Mouse (Mus musculus) forebrain, embryonic 11.5 days (tissue): Measurements from ENCODE around the gene Sbk3. TPM values are rescaled to one million over a fixed set of nuclear protein-coding genes. Genes with fewer than 3 reads are reported as not detected.

Source experiments
- ATAC-seq: fragments of 200-750 bp; cut with Nextera tagmentation; replicated peaks from 2 replicates; pipeline ENCODE4 v1.8.0; 2017; ENCODE audit warnings: moderate TSS enrichment; ENCODE audit not compliant: low FRiP score
- DNase-seq: peaks from one replicate; pipeline ENCODE4 v3.0.0-alpha.2; 2017; ENCODE audit warnings: low spot score
- H3K27ac ChIP-seq: fragments of 300-500 bp; sonication (generic); 2 replicates; pipeline ENCODE4 v1.5.1; 2014; ENCODE audit warnings: low read depth, low read length
- H3K27me3 ChIP-seq: fragments of 300-500 bp; sonication (generic); 2 replicates; pipeline ENCODE4 v1.6.1; 2014; ENCODE audit warnings: mild to moderate bottlenecking, low read length, mixed read lengths; ENCODE audit not compliant: control insufficient read depth, insufficient read depth
- H3K36me3 ChIP-seq: fragments of 300-500 bp; sonication (generic); 2 replicates; pipeline ENCODE4 v1.6.1; 2014; ENCODE audit warnings: mild to moderate bottlenecking, low read length, moderate library complexity, mixed read lengths; ENCODE audit not compliant: control insufficient read depth, insufficient read depth
- H3K4me1 ChIP-seq: fragments of 300-500 bp; sonication (generic); replicated peaks from 2 replicates; pipeline ENCODE4 v1.6.1; 2014; ENCODE audit warnings: low read length, mixed read lengths; ENCODE audit not compliant: control insufficient read depth, insufficient read depth
- H3K4me2 ChIP-seq: fragments of 300-500 bp; sonication (generic); 2 replicates; pipeline ENCODE4 v1.6.1; 2014; ENCODE audit warnings: low read depth, mild to moderate bottlenecking, low read length, moderate library complexity, mixed read lengths; ENCODE audit not compliant: severe bottlenecking
- H3K4me3 ChIP-seq: fragments of 300-500 bp; sonication (generic); 2 replicates; pipeline ENCODE4 v1.5.1; 2014; ENCODE audit warnings: low read depth, low read length
- H3K9ac ChIP-seq: fragments of 300-500 bp; sonication (generic); 2 replicates; pipeline ENCODE4 v1.6.1; 2014; ENCODE audit warnings: low read length
- H3K9me3 ChIP-seq: fragments of 300-500 bp; sonication (generic); 2 replicates; pipeline ENCODE4 v1.6.1; 2016; ENCODE audit warnings: low read length, mixed read lengths; ENCODE audit not compliant: control insufficient read depth
- WGBS: fragments of 180-500 bp; shearing (Covaris S2); extraction: QIAGEN DNeasy Blood & Tissue Kit; methylation state at CpG from one replicate; pipeline ENCODE4 v1.1.7; 2014; 5-methylcytosine and 5-hydroxymethylcytosine counted together
- polyA plus RNA-seq: library from polyadenylated mRNA; unstranded; fragments of >200 nt; fragmentation: Nextera tagmentation; extraction: Ambion mirVana; gene quantifications from 2 replicates; pipeline ENCODE4 v1.2.1, GENCODE M21; 2014

The Sbk3 gene
- polyA plus RNA-seq, 1 experiment from 2014 or later, result 0.12 TPM

GRCm38 (mm10) chr7:4948386-4948785, 22.6 kb downstream of the Sbk3 start:
- Histone ChIP-seq H3K4me3 (no peak overlapping the region), H3K9ac (no peak overlapping the region), H3K4me1 (no peaks in the 10 kb centered on the region), H3K27me3 (no peaks in the 10 kb centered on the region), H3K36me3 (no peaks in the 10 kb centered on the region), H3K4me2 (no peak overlapping the region), H3K9me3 (no peaks in the 10 kb centered on the region), H3K27ac (no peak overlapping the region)
- WGBS, result 89% methylated on average over 6 of the region's 6 CpGs
- no peak for ATAC-seq
- DNase-seq, result no peak

GRCm38 (mm10) chr7:4947855-4948254, 23.1 kb downstream of the Sbk3 start:
- Histone ChIP-seq H3K27ac (no peak overlapping the region), H3K36me3 (no peaks in the 10 kb centered on the region), H3K4me3 (no peak overlapping the region), H3K4me2 (no peak overlapping the region), H3K9me3 (no peaks in the 10 kb centered on the region), H3K27me3 (no peaks in the 10 kb centered on the region), H3K4me1 (no peaks in the 10 kb centered on the region), H3K9ac (no peak overlapping the region)
- ATAC-seq, result no peak
- DNase-seq, result no peak
- 58% methylated on average over 2 of the region's 2 CpGs for WGBS

GRCm38 (mm10) chr7:4943223-4943815, 27.6 kb downstream of the Sbk3 start:
- Histone ChIP-seq H3K4me2 (peak overlapping the region; percentile 29; the same call in 1 of the 2 replicates), H3K4me1 (no peaks in the 10 kb centered on the region), H3K4me3 (peak overlapping the region; percentile 5; the same call in 1 of the 2 replicates), H3K27me3 (no peaks in the 10 kb centered on the region), H3K9ac (no peak overlapping the region), H3K36me3 (no peaks in the 10 kb centered on the region), H3K9me3 (no peaks in the 10 kb centered on the region), H3K27ac (no peak overlapping the region)
- WGBS, result 21% methylated on average over 15 of the region's 15 CpGs
- DNase-seq, result peak; percentile 94
- ATAC-seq, result peak; percentile 71

- H3K27me3 ChIP-seq, result no peaks in the 10 kb centered on the region
- ATAC-seq, result no peak
- no peak for DNase-seq
- WGBS, result 62% methylated on average over 5 of the region's 5 CpGs
- H3K9ac ChIP-seq, result no peak overlapping the region
- H3K9me3 ChIP-seq, result no peaks in the 10 kb centered on the region
- no peaks in the 10 kb centered on the region for H3K36me3 ChIP-seq
- H3K4me1 ChIP-seq, result no peaks in the 10 kb centered on the region
- H3K27ac ChIP-seq, result no peak overlapping the region
- no peak overlapping the region for H3K4me3 ChIP-seq
- H3K4me2 ChIP-seq, result no peak overlapping the region
Measured at GRCm38 (mm10) chr7:4942673-4943072, 28.3 kb downstream of the Sbk3 start.

GRCm38 (mm10) chr7:4940068-4940479, 30.9 kb downstream of the Sbk3 start:
- no peaks in the 10 kb centered on the region for H3K27me3 ChIP-seq
- no peak overlapping the region for H3K27ac ChIP-seq
- no peak overlapping the region for H3K4me2 ChIP-seq
- no peak overlapping the region for H3K9ac ChIP-seq
- no peaks in the 10 kb centered on the region for H3K36me3 ChIP-seq
- DNase-seq (peak; percentile 90), ATAC-seq (peak; percentile 39; the same call in 1 of the 2 replicates)
- H3K4me3 ChIP-seq, result no peak overlapping the region
- 22% methylated on average over 9 of the region's 9 CpGs for WGBS
- no peaks in the 10 kb centered on the region for H3K9me3 ChIP-seq
- no peaks in the 10 kb centered on the region for H3K4me1 ChIP-seq

GRCm38 (mm10) chr7:4938456-4938855, 32.5 kb downstream of the Sbk3 start:
- H3K4me2 ChIP-seq, result no peak overlapping the region
- no peak overlapping the region for H3K4me3 ChIP-seq
- H3K27me3 ChIP-seq, result no peaks in the 10 kb centered on the region
- DNase-seq (peak; percentile 85), ATAC-seq (0 out of 2 replicates have a peak, but pooled peaks have one; percentile 26)
- no peaks in the 10 kb centered on the region for H3K4me1 ChIP-seq
- no peak overlapping the region for H3K9ac ChIP-seq
- H3K27ac ChIP-seq, result no peak overlapping the region
- no peaks in the 10 kb centered on the region for H3K9me3 ChIP-seq
- WGBS, result 33% methylated on average over 2 of the region's 2 CpGs
- no peaks in the 10 kb centered on the region; the same call in 1 of the 2 replicates for H3K36me3 ChIP-seq

- WGBS, result 79% methylated on average over 11 of the region's 11 CpGs
- H3K9me3 ChIP-seq, result no peaks in the 10 kb centered on the region
- no peak for ATAC-seq
Measured at GRCm38 (mm10) chr7:4937392-4937791, 33.6 kb downstream of the Sbk3 start.

GRCm38 (mm10) chr7:4936832-4937231, 34.1 kb downstream of the Sbk3 start:
- no peak overlapping the region for H3K27ac ChIP-seq
- DNase-seq (no peak), ATAC-seq (no peak)
- H3K9ac ChIP-seq, result no peak overlapping the region
- no peaks in the 10 kb centered on the region for H3K4me1 ChIP-seq
- H3K27me3 ChIP-seq, result no peaks in the 10 kb centered on the region
- WGBS, result 90% methylated on average over 10 of the region's 10 CpGs
- H3K4me3 ChIP-seq, result no peak overlapping the region
- H3K36me3 ChIP-seq, result no peaks in the 10 kb centered on the region; the same call in 1 of the 2 replicates
- H3K4me2 ChIP-seq, result no peak overlapping the region
- no peaks in the 10 kb centered on the region for H3K9me3 ChIP-seq

More at GRCm38 (mm10) chr7:4937392-4937791, 33.6 kb downstream of the Sbk3 start:
- Histone ChIP-seq H3K27ac (no peak overlapping the region), H3K4me3 (no peak overlapping the region), H3K9ac (no peak overlapping the region), H3K27me3 (no peaks in the 10 kb centered on the region), H3K4me1 (no peaks in the 10 kb centered on the region), H3K4me2 (no peak overlapping the region), H3K36me3 (no peaks in the 10 kb centered on the region; the same call in 1 of the 2 replicates)
- no peak for DNase-seq
